Mouse (Mus musculus): ENCODE results near the gene Phykpl.

Phykpl gene

DNA sequence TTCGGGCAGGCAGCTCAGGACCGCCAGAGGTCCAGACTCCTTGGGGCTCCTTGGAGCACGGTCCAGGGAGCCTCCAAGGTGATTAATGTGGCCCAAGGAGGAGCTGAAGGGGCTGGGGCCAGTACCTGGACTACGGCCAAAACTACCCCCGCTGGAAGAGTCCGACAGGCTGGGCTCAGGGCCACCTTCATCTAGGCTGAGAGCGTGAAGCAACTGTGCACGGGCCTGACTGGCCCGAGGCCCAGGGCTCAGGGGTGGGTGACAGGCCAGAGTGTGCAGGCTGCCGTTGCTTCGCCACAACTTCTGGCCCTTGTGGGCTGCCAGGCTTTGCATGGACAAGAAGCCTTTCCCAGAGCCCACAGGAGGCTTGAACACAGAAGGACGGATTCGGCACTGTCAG is 60.7 kb downstream of the Phykpl start:
- no peak for DNase-seq (ENCODE audit: low spot score)

DNA sequence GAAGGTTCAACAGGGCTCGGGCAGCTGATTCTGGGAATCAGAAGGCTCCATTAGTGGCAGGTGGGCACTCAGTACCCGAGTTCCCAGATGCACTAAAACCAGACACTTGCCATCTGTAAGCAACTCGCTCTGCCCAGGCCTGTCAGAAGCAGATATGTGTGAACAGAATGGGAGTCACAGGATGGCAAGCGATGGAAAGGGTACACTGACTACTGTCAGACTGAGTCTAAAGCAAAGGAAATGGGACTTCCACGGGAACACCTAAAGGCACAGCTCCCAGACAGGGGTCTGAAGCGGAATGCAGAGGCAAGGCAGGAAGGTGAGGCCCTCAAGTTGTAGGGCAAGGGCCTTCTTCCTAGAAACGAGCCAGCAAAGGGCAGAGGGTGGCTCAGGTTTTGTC is 61.7 kb downstream of the Phykpl start:
- DNase-seq (ENCODE audit: low spot score): no peak

DNA sequence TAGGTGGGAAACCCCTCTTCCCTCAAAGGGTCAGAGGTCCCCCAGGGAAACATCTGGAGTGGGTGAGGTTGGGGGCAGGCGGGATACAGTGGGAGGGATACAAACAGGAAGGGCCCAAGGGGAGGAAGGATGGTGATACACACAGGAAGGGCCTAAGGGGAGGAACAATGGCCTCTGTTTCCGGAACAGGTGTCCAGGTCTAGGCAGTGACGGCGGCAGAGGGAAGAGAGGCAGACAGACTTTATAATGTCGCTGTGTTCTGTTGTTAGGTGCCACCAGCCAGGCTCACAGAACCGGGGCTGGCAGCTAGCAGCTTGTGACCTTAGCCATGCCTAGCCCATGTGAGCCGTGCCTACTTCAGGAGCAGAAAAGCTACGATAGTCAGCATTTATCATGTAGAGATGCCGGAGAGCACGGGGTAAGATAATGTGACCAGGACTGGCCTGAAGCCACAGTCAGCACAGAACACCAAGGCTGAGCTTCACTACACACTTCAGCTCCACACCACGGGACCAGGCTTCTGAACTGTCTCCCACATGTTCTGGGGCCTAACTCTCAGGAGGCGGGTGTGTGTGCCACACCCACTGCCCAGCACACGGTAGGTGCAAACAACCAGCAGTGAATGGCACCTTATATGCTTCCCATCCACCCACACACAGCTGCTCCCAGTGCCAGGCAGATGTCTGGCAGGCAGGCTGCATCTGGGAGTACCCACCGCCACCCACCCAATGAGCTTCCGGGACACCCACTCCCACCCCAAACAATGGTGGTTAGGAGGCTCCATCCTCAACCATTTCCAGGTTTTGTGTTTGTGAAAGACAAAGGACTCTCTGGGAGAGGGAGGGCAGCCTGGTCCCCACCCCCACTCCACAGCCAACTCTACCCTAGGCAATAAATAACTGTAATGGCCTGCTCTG is 62.5 kb downstream of the Phykpl start:
- DNase-seq (ENCODE audit: low spot score): no peak

DNA sequence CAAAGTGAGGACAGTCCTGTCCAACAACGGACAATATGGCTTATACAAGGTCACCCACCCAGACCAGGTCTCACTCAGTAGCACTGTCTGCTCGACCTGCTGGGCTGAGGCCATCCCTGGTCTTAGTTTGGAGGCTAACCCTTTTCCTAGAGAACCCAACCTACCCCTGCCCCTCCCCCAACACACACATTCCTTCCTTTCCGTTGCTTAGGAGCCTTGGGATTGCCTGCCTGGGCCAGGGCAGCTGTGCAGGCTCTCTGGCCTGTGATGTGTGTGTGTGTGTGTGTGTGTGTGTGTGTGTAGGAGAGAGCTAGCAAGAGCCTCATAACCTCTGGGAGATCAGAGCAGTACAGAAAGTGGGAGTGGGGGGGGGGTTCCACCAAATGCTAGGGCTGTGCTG is 64.0 kb downstream of the Phykpl start:
- no peak for DNase-seq (ENCODE audit: low spot score)

DNA sequence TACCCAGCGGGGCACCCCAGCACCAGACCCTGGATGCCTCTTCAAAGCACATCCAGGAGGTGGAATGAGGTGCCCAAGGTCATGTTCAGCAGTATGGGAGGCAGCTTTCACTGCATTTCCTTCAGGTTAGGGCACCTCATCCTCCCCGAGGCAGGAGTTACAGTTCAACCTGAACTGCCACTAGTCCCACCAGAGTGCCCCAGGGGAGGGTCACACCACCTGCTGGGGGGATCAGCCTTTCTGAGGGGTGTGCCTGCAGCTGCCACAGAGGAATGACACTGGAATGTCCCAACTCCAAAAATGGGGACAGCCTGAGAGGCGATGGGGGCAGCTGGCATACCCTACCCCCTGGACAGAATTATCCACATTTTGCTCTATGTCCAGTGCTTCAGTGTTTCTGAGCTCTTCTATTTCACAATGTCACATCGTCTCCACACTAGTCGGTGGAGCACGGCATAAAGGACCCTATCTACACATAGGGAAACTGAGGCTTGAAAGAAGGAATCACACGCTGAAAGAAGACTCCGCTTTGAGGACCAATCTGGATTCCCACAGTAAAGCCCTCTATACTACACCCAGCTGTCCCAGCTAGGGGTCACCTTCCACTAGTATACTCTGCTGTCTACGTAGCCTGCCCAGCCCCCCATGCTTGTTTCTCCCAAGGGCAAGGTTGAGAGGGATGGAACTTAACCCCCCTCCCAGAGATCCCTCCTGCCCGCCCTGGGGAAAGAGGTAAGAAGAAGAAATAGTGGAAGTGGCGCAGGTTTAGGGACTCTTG is 64.7 kb downstream of the Phykpl start:
- no peak for DNase-seq (ENCODE audit: low spot score)

DNA sequence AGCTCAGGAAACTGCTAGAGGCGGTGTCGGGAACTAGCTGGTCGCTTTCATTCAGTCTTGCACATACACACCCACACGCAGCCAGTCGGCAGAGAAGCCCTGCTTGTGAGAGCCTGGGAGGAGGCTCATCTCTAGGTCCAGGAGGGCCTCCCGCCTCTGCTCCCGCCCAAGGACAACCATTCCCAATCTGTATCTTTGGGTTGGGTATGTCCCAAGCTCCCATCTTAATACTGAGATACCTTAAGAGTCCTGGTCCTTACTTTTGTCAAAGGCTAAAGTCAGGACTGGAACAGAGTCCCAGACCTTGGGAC is 65.3 kb downstream of the Phykpl start:
- DNase-seq (ENCODE audit: low spot score): no peak

DNA sequence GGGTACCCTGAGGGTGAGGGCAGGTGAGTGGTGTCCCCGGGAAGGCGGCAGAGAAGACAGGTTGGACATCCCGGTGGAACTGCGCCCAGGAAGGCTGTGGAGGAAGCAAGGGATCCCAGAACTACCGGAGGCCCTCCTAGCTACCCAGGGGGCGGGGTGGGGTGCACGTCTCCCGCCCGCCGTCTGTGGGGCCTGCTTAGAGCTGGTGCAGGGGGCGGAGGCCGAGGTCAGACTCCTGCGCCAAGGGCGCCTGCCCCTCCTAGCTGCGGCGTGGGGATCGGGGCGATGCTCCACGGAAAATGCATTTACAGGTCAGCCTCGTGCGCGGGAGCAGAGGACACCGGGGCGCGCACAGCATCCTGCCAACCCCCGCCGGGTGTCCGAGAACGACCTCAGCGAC is 65.7 kb downstream of the Phykpl start:
- no peak for DNase-seq (ENCODE audit: low spot score)

DNA sequence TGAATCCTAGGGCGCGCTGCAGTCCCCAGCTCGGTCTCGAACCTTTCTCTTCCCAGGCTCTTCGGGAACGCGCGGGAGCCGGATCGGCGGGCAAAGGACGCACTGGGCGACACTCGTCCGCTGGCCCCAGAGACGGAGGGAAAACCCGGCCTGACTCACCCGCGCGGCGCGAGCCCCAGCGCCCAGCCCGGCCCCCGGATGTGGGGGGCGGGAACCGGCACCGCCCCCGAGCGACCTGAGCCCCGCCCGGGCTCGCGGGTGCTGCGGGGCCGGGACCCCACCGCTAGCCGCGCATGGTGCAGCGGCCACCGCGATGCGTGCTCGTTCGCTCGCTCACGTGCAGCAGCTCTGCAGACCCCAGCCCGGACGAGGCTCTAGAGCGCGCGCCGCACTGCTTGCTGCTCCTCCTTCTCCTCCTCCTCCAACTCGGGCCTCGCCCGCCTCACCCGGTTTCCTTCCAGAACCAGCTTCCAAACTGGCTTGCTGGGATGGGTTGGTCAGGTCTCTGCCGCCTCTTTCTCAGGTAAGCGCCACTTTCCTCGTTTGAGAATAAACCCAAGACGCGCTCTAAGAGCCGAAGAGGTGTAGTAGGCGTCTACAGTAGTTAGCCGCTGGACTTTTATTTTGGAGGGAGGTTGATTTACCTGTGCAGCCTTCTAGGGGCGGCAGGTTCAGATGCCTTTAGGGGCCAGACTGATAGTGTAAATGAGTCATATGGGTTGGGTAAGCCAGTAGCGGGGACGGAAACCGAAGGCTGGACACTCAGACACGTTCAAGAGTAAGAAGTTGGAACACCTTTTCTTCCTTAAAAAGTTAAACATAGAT is 66.3 kb downstream of the Phykpl start, which contains the start of the genes N4bp3 and D930048N14Rik:
Gene N4bp3 (minus strand): TSS at position 152 of the 825 bp plus-strand sequence.
Gene D930048N14Rik (plus strand): TSS at position 264 of the 825 bp plus-strand sequence.
- no peak for DNase-seq (ENCODE audit: low spot score)

DNA sequence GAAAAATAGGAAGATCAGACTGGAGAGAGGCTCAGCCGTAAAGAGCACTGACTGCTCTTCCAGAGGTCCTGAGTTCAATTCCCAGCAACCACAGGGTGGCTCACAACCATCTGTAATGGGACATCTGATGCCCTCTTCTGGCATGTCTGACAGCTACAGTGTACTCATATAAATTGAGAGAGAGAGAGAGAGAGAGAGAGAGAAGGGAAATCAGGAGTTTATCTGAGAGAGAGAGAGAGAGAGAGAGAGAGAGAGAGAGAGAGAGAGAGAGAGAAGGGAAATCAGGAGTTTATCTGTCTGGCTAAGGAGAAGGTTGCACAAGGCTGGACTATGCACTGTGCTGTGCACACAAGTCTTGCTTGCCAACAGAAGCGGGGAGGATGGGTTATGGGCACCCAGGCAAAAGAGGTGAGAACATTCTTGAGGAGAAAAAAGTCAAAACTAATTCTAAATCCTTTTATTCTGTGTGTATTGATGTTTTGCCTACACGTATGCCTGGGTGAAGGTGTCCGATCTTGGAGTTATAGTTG is 68.4 kb downstream of the Phykpl start:
- DNase-seq (ENCODE audit: low spot score): no peak

DNA sequence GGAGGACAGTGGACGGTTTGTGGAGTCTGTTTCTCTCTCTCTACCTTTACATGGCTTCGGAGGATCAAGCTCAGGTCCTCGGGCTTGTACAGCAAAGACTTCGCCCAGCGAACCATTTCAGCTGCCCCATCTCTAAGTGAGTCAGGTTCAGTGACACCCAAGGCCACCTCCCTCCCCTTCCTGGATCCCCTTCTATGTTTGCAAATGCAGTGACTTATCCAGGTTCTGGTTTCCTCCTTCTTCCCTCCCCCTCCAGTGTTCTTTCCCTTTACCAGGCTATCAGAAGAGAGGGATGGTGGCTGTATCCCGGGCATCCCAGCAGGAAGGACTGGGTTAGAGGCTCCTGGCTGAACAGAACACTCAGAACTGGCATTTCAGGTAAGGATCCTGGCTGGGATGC is 69.2 kb downstream of the Phykpl start:
- DNase-seq (ENCODE audit: low spot score): no peak

Data from layer of hippocampus, adult 9-10 months (tissue).